In the genomic region with DNA sequence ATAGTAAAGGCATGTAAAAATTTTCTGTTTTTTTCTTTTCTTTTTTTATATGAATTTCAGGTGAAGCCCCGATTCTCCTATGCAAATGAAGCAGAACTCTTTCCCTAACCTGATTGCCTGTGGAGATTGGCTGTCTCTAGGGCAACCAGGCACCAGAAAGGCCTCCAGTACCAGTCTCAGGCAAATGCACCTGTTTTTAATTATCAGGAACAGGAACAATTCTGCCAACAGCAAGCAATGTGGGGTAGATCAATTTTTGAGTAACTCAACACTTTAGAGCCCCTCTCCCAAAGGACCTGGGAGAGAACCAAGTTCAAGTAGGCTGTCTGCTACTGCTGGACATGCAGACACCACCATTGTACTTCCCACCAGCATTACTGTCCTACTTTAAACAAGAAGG, we compare ENCODE assay signal across 17 mouse cellular contexts.
"Had no signal": no experiment of that assay in that cellular context is flagged by ENCODE, and none has a peak within 500 bp of the region (broad histone marks: within the 10 kb centered on the region; RNA-seq: fewer than 3 reads in every experiment).

No protein-coding gene starts in this region.

- H3K4me3 ChIP-seq: lung, embryonic 15.5 days; megakaryocyte, embryonic 14.5 days; midbrain, embryonic 13.5 days; midbrain, embryonic 15.5 days; neural tube, embryonic 12.5 days; stomach, embryonic 15.5 days had no signal

- H3K27me3 ChIP-seq: lung, embryonic 15.5 days; megakaryocyte, embryonic 14.5 days; midbrain, embryonic 13.5 days; midbrain, embryonic 15.5 days; neural tube, embryonic 12.5 days; stomach, embryonic 15.5 days had no signal

- H3K9ac ChIP-seq: lung, embryonic 15.5 days; midbrain, embryonic 13.5 days; midbrain, embryonic 15.5 days; neural tube, embryonic 12.5 days; stomach, embryonic 15.5 days had no signal

- ATAC-seq: lung, postnatal 0 days; midbrain, embryonic 13.5 days; midbrain, embryonic 15.5 days had no signal

- H3K36me3 ChIP-seq: lung, embryonic 15.5 days; midbrain, embryonic 13.5 days; midbrain, embryonic 15.5 days; neural tube, embryonic 12.5 days; stomach, embryonic 15.5 days had no signal

- H3K4me1 ChIP-seq: megakaryocyte, embryonic 14.5 days; midbrain, embryonic 15.5 days; neural tube, embryonic 12.5 days; stomach, embryonic 15.5 days had no signal

- DNase-seq: lung, adult 2 months; lung, postnatal 14 days; lung, postnatal 36 days; right cerebral cortex, postnatal 14 days; thymus, adult 2 months; thymus, postnatal 25 days; thymus, postnatal 4 days had no signal

- H3K27ac ChIP-seq: lung, embryonic 15.5 days; macrophage; midbrain, embryonic 13.5 days; midbrain, embryonic 15.5 days; neural tube, embryonic 12.5 days; stomach, embryonic 15.5 days; stomach, postnatal 0 days had no signal

- H3K9me3 ChIP-seq: lung, embryonic 15.5 days; megakaryocyte, embryonic 14.5 days; midbrain, embryonic 13.5 days; midbrain, embryonic 15.5 days; neural tube, embryonic 12.5 days; stomach, embryonic 15.5 days had no signal

- H3K4me2 ChIP-seq: lung, embryonic 15.5 days; midbrain, embryonic 11.5 days; midbrain, embryonic 13.5 days; midbrain, embryonic 15.5 days; neural tube, embryonic 12.5 days; stomach, embryonic 15.5 days had no signal
